Mouse (Mus musculus): ENCODE measurements around the gene Ppp1r12b.

Gene Ppp1r12b

GRCm38 (mm10) chr1:134992046-134992645, 36.4 kb upstream of the Ppp1r12b start:
- H3K9me3 ChIP-seq (ENCODE audit: low read length), result no peaks in the 10 kb centered on the region
- TF ChIP-seq POU5F1 (IDR thresholded peaks at IDR 0.05; ENCODE audit: borderline replicate concordance, low read length) (no peak), NANOG (IDR thresholded peaks at IDR 0.05; ENCODE audit: borderline replicate concordance, low read length) (no peak), CTCF (conservative IDR thresholded peaks at IDR 0.05; ENCODE audit: low read length) (no peak)
- peaks cover 24% of the 10 kb centered on the region for H3K4me1 ChIP-seq (replicated peaks; ENCODE audit: low read depth, low read length)
- peaks cover 33% of the 10 kb centered on the region for H3K27me3 ChIP-seq (ENCODE audit: insufficient read depth, low read length)
- H3K36me3 ChIP-seq (ENCODE audit: insufficient read depth, low read length), result no peaks in the 10 kb centered on the region
- H3K4me3 ChIP-seq (replicated peaks; ENCODE audit: low read length), result no peak overlapping the region

- no peak for TF ChIP-seq POU5F1 (IDR thresholded peaks at IDR 0.05; ENCODE audit: borderline replicate concordance, low read length)
- TF ChIP-seq CTCF (conservative IDR thresholded peaks at IDR 0.05; ENCODE audit: low read length), result peak; percentile 92
- H3K4me1 ChIP-seq (replicated peaks; ENCODE audit: low read depth, low read length), result peaks cover 20% of the 10 kb centered on the region
- H3K9me3 ChIP-seq (ENCODE audit: low read length), result no peaks in the 10 kb centered on the region
- no peak overlapping the region for H3K4me3 ChIP-seq (replicated peaks; ENCODE audit: low read length)
- H3K27me3 ChIP-seq (ENCODE audit: insufficient read depth, low read length), result peaks cover 34% of the 10 kb centered on the region
- no peaks in the 10 kb centered on the region for H3K36me3 ChIP-seq (ENCODE audit: insufficient read depth, low read length)
Observed at GRCm38 (mm10) chr1:134989372-134989771, 33.6 kb upstream of the Ppp1r12b start.

- H3K9me3 ChIP-seq (ENCODE audit: low read length), result no peaks in the 10 kb centered on the region
- peaks cover 38% of the 10 kb centered on the region for H3K27me3 ChIP-seq (ENCODE audit: insufficient read depth, low read length)
- peaks cover 20% of the 10 kb centered on the region for H3K4me1 ChIP-seq (replicated peaks; ENCODE audit: low read depth, low read length)
- TF ChIP-seq NANOG (IDR thresholded peaks at IDR 0.05; ENCODE audit: borderline replicate concordance, low read length) (no peak), POU5F1 (IDR thresholded peaks at IDR 0.05; ENCODE audit: borderline replicate concordance, low read length) (no peak), CTCF (conservative IDR thresholded peaks at IDR 0.05; ENCODE audit: low read length) (no peak)
- H3K36me3 ChIP-seq (ENCODE audit: insufficient read depth, low read length), result no peaks in the 10 kb centered on the region
- H3K4me3 ChIP-seq (replicated peaks; ENCODE audit: low read length), result peak overlapping the region; percentile 74
Observed at GRCm38 (mm10) chr1:134987962-134988341, 32.2 kb upstream of the Ppp1r12b start.

- H3K36me3 ChIP-seq (ENCODE audit: insufficient read depth, low read length), result no peaks in the 10 kb centered on the region
- H3K4me3 ChIP-seq (replicated peaks; ENCODE audit: low read length), result peak overlapping the region; percentile 74
- H3K4me1 ChIP-seq (replicated peaks; ENCODE audit: low read depth, low read length), result peaks cover 20% of the 10 kb centered on the region
- H3K9me3 ChIP-seq (ENCODE audit: low read length), result no peaks in the 10 kb centered on the region
- peaks cover 38% of the 10 kb centered on the region for H3K27me3 ChIP-seq (ENCODE audit: insufficient read depth, low read length)
- no peak for TF ChIP-seq NANOG (IDR thresholded peaks at IDR 0.05; ENCODE audit: borderline replicate concordance, low read length)
Observed at GRCm38 (mm10) chr1:134987173-134987961, 31.6 kb upstream of the Ppp1r12b start.

- Histone ChIP-seq H3K4me3 (replicated peaks; ENCODE audit: low read length) (no peak overlapping the region), H3K9me3 (ENCODE audit: low read length) (no peaks in the 10 kb centered on the region)
Observed at GRCm38 (mm10) chr1:134972920-134973319, 17.2 kb upstream of the Ppp1r12b start.

GRCm38 (mm10) chr1:134965430-134965829, 9.7 kb upstream of the Ppp1r12b start:
- Histone ChIP-seq H3K36me3 (ENCODE audit: insufficient read depth, low read length) (peaks cover 56% of the 10 kb centered on the region), H3K9me3 (ENCODE audit: low read length) (no peaks in the 10 kb centered on the region), H3K4me1 (replicated peaks; ENCODE audit: low read depth, low read length) (peaks cover 32% of the 10 kb centered on the region), H3K4me3 (replicated peaks; ENCODE audit: low read length) (no peak overlapping the region), H3K27me3 (ENCODE audit: insufficient read depth, low read length) (no peaks in the 10 kb centered on the region)
- TF ChIP-seq POU5F1 (IDR thresholded peaks at IDR 0.05; ENCODE audit: borderline replicate concordance, low read length), result no peak
- TF ChIP-seq CTCF (conservative IDR thresholded peaks at IDR 0.05; ENCODE audit: low read length), result no peak
- peak; percentile 69 for TF ChIP-seq NANOG (IDR thresholded peaks at IDR 0.05; ENCODE audit: borderline replicate concordance, low read length)

More at GRCm38 (mm10) chr1:134972920-134973319, 17.2 kb upstream of the Ppp1r12b start:
- Histone ChIP-seq H3K27me3 (ENCODE audit: insufficient read depth, low read length) (no peaks in the 10 kb centered on the region), H3K4me1 (replicated peaks; ENCODE audit: low read depth, low read length) (peaks cover 11% of the 10 kb centered on the region), H3K36me3 (ENCODE audit: insufficient read depth, low read length) (peaks cover 65% of the 10 kb centered on the region)
- TF ChIP-seq NANOG (IDR thresholded peaks at IDR 0.05; ENCODE audit: borderline replicate concordance, low read length) (no peak), CTCF (conservative IDR thresholded peaks at IDR 0.05; ENCODE audit: low read length) (no peak), POU5F1 (IDR thresholded peaks at IDR 0.05; ENCODE audit: borderline replicate concordance, low read length) (no peak)

- TF ChIP-seq NANOG (IDR thresholded peaks at IDR 0.05; ENCODE audit: borderline replicate concordance, low read length) (no peak), CTCF (conservative IDR thresholded peaks at IDR 0.05; ENCODE audit: low read length) (no peak), POU5F1 (IDR thresholded peaks at IDR 0.05; ENCODE audit: borderline replicate concordance, low read length) (no peak)
- H3K36me3 ChIP-seq (ENCODE audit: insufficient read depth, low read length), result peaks cover 32% of the 10 kb centered on the region
- H3K27me3 ChIP-seq (ENCODE audit: insufficient read depth, low read length), result no peaks in the 10 kb centered on the region
- peaks cover 32% of the 10 kb centered on the region for H3K4me1 ChIP-seq (replicated peaks; ENCODE audit: low read depth, low read length)
- H3K9me3 ChIP-seq (ENCODE audit: low read length), result no peaks in the 10 kb centered on the region
- H3K4me3 ChIP-seq (replicated peaks; ENCODE audit: low read length), result peak overlapping the region; percentile 87
Observed at GRCm38 (mm10) chr1:134962821-134963220, 7.1 kb upstream of the Ppp1r12b start.

GRCm38 (mm10) chr1:134962053-134962803, 6.5 kb upstream of the Ppp1r12b start, which contains the start of gene Ube2t:
Gene Ube2t (plus strand): TSS chr1:134962565.
- TF ChIP-seq NANOG (IDR thresholded peaks at IDR 0.05; ENCODE audit: borderline replicate concordance, low read length) (no peak), POU5F1 (IDR thresholded peaks at IDR 0.05; ENCODE audit: borderline replicate concordance, low read length) (no peak), CTCF (conservative IDR thresholded peaks at IDR 0.05; ENCODE audit: low read length) (no peak)
- Histone ChIP-seq H3K4me1 (replicated peaks; ENCODE audit: low read depth, low read length) (peaks cover 32% of the 10 kb centered on the region), H3K4me3 (replicated peaks; ENCODE audit: low read length) (peak within 1 kb of the TSS; percentile 87), H3K27me3 (ENCODE audit: insufficient read depth, low read length) (no peaks in the 10 kb centered on the region), H3K36me3 (ENCODE audit: insufficient read depth, low read length) (peaks cover 26% of the 10 kb centered on the region), H3K9me3 (ENCODE audit: low read length) (no peaks in the 10 kb centered on the region)
